Mouse (Mus musculus): ENCODE measurements around the gene Pa2g4. TPM values are rescaled to one million over a fixed set of nuclear protein-coding genes. Genes with fewer than 3 reads are reported as not detected.

The Pa2g4 gene
- polyA plus RNA-seq, 1 experiment = 69.2 TPM

DNA sequence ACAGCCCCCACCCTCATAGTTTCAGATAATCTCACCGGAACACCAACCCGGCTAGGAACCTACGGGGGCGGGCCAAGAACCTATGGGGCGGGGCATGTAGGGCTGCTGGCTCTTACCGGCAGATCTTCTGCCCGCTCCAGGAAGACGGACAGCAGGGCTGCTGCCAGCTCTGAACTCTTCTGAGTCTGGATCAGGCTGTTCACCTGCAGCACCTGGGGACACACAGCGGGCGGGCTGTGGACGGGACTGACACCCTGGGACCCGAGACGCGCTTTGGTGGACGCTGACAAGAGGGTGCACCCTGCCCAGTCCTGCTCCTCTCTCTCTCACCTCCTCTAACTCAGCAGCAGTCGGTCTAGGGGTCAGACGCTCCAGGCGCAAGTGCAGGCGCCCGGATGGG is 49.8 kb downstream of the Pa2g4 start:
- Histone ChIP-seq H3K4me3 (replicated peaks; ENCODE audit: insufficient read depth, low read depth, low read length) (no peak overlapping the region), H3K27ac (ENCODE audit: insufficient read depth, low read length) (no peak overlapping the region), H3K4me1 (ENCODE audit: control insufficient read depth, insufficient read depth, low read length) (peaks cover 5% of the 10 kb centered on the region; the same call in 1 of the 2 replicates), H3K27me3 (ENCODE audit: control insufficient read depth, insufficient read depth, low read length) (no peaks in the 10 kb centered on the region)
- TF ChIP-seq POLR2A (IDR thresholded peaks at IDR 0.05; ENCODE audit: borderline replicate concordance, insufficient read depth, low read length) = no peak
- no peak for TF ChIP-seq CTCF (IDR thresholded peaks at IDR 0.05; ENCODE audit: borderline replicate concordance, insufficient read depth, low read depth, low read length)
- WGBS = 53% methylated on average over 20 of the region's 20 CpGs
- no peak for DNase-seq

DNA sequence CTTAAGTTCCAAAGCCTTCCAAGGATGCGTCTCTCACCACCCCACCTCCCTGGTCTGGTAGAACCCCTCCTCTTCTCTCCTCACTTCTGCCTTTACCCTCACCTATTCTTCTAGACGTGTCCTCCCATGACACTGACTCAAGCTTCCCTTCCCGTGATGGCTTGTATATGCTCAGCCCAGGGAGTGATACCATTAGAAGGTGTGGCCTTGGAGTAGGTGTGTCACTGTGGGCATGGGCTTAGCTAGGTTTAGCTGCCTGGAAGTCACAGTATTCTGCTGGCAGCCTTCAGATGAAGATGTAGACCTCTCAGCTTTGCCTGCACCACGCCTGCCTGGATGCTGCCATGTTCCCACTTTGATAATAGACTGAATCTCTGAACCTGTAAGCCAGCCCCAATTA is 50.7 kb downstream of the Pa2g4 start:
- WGBS = 87% methylated on average over 4 of the region's 4 CpGs
- DNase-seq = no peak
- no peak overlapping the region for H3K4me3 ChIP-seq (replicated peaks; ENCODE audit: insufficient read depth, low read depth, low read length)
- no peak for TF ChIP-seq POLR2A (IDR thresholded peaks at IDR 0.05; ENCODE audit: borderline replicate concordance, insufficient read depth, low read length)
- no peak for TF ChIP-seq CTCF (IDR thresholded peaks at IDR 0.05; ENCODE audit: borderline replicate concordance, insufficient read depth, low read depth, low read length)
- H3K27ac ChIP-seq (ENCODE audit: insufficient read depth, low read length) = no peak overlapping the region
- H3K4me1 ChIP-seq (ENCODE audit: control insufficient read depth, insufficient read depth, low read length) = peaks cover 5% of the 10 kb centered on the region; the same call in 1 of the 2 replicates
- H3K27me3 ChIP-seq (ENCODE audit: control insufficient read depth, insufficient read depth, low read length) = no peaks in the 10 kb centered on the region

DNA sequence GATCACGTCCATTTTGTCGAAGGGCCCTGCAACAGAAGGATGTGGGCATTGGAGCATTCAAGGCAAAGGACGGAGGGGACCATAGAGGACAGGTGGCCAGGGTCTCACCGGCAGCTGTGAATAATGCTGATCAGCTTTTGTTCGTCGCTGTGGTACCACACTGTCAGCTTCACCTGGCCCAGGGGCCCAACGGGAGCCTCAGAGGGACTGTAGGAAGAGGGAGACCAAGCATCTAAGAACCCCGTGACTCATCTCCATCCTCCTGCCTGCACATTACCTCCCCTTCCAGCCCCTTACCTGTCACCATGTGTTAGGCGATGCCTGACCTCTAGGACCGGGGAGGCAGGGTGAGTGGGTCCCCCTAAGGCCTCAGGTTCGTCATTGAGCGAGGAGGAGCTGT is 54.0 kb downstream of the Pa2g4 start:
- no peak overlapping the region for H3K27ac ChIP-seq (ENCODE audit: insufficient read depth, low read length)
- WGBS = 86% methylated on average over 12 of the region's 12 CpGs
- H3K4me3 ChIP-seq (replicated peaks; ENCODE audit: insufficient read depth, low read depth, low read length) = no peak overlapping the region
- no peak for TF ChIP-seq CTCF (IDR thresholded peaks at IDR 0.05; ENCODE audit: borderline replicate concordance, insufficient read depth, low read depth, low read length)
- no peak for TF ChIP-seq POLR2A (IDR thresholded peaks at IDR 0.05; ENCODE audit: borderline replicate concordance, insufficient read depth, low read length)
- no peaks in the 10 kb centered on the region for H3K27me3 ChIP-seq (ENCODE audit: control insufficient read depth, insufficient read depth, low read length)
- no peaks in the 10 kb centered on the region for H3K4me1 ChIP-seq (ENCODE audit: control insufficient read depth, insufficient read depth, low read length)
- DNase-seq = no peak

DNA sequence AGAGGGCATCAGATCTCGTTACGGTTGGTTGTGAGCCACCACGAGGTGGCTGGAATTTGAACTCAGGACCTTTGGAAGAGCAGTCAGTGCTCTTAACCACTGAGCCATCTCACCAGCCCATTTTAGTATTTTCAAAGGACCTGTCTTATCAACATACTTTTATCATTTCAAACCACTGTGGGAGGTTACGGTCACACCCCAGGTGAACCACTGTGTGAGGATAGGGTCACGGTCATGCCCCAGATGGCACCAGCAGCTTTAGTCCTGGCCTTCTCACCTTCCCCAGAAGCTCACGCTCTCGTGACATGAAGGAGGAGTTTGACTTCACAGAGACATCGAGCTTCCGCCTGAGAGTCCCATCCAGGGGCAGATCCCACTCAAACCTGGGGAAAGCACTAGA is 54.6 kb downstream of the Pa2g4 start:
- 90% methylated on average over 9 of the region's 9 CpGs for WGBS

DNA sequence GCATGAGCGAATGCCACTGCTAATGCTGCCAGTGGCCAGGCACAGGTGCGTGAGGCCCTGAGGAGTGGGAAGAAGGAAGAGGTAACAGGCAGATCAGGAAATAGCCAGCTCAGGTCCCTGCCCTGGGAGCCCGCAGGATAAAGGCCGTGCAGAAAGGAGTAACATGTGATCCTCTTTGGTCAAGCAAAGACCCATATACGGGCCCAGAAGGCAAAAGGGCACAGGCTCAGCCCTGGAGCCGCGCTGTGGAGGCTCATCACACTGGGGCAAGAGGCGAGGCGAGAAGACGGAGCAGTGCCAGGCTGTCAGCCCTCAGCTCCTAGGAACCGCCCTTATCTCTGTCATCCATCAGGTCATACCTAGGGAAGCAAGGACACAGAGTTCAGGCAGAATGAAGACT is 55.5 kb downstream of the Pa2g4 start:
- no peak for DNase-seq
- 88% methylated on average over 11 of the region's 11 CpGs for WGBS
- no peaks in the 10 kb centered on the region for H3K4me1 ChIP-seq (ENCODE audit: control insufficient read depth, insufficient read depth, low read length)

More for the DNA sequence above, 54.6 kb downstream of the Pa2g4 start:
- no peak for TF ChIP-seq CTCF (IDR thresholded peaks at IDR 0.05; ENCODE audit: borderline replicate concordance, insufficient read depth, low read depth, low read length)
- no peak for TF ChIP-seq POLR2A (IDR thresholded peaks at IDR 0.05; ENCODE audit: borderline replicate concordance, insufficient read depth, low read length)
- no peaks in the 10 kb centered on the region for H3K4me1 ChIP-seq (ENCODE audit: control insufficient read depth, insufficient read depth, low read length)
- no peak overlapping the region for H3K27ac ChIP-seq (ENCODE audit: insufficient read depth, low read length)
- H3K27me3 ChIP-seq (ENCODE audit: control insufficient read depth, insufficient read depth, low read length) = no peaks in the 10 kb centered on the region
- DNase-seq = no peak
- no peak overlapping the region for H3K4me3 ChIP-seq (replicated peaks; ENCODE audit: insufficient read depth, low read depth, low read length)

DNA sequence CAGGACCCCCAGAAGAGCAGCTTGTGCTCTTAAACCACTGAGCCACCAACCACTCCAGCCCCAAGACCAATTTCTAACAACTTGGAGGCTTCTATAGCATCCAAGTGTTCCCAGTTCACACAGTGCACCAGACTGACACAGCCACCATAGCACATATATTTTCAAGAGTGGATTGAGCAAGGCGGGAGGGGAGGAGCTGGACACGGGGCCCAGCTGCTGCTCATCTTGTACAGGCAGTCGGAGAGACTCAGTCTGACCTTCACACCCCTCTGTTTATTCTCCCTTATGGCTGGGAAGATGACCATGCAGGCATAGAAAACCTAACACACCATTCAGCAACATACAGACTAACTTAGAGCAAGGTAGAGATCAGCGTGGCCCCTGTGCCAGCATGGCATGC is 56.0 kb downstream of the Pa2g4 start:
- Histone ChIP-seq H3K4me3 (replicated peaks; ENCODE audit: insufficient read depth, low read depth, low read length) (no peak overlapping the region), H3K27me3 (ENCODE audit: control insufficient read depth, insufficient read depth, low read length) (no peaks in the 10 kb centered on the region), H3K4me1 (ENCODE audit: control insufficient read depth, insufficient read depth, low read length) (0 out of 2 replicates have a peak, but pooled peaks cover under 1% of the 10 kb centered on the region), H3K27ac (ENCODE audit: insufficient read depth, low read length) (no peak overlapping the region)
- WGBS = 83% methylated on average over 4 of the region's 4 CpGs
- TF ChIP-seq POLR2A (IDR thresholded peaks at IDR 0.05; ENCODE audit: borderline replicate concordance, insufficient read depth, low read length) = no peak
- TF ChIP-seq CTCF (IDR thresholded peaks at IDR 0.05; ENCODE audit: borderline replicate concordance, insufficient read depth, low read depth, low read length) = no peak
- no peak for DNase-seq

More for the DNA sequence above, 55.5 kb downstream of the Pa2g4 start:
- Histone ChIP-seq H3K4me3 (replicated peaks; ENCODE audit: insufficient read depth, low read depth, low read length) (no peak overlapping the region), H3K27me3 (ENCODE audit: control insufficient read depth, insufficient read depth, low read length) (no peaks in the 10 kb centered on the region), H3K27ac (ENCODE audit: insufficient read depth, low read length) (no peak overlapping the region)
- no peak for TF ChIP-seq CTCF (IDR thresholded peaks at IDR 0.05; ENCODE audit: borderline replicate concordance, insufficient read depth, low read depth, low read length)
- no peak for TF ChIP-seq POLR2A (IDR thresholded peaks at IDR 0.05; ENCODE audit: borderline replicate concordance, insufficient read depth, low read length)

DNA sequence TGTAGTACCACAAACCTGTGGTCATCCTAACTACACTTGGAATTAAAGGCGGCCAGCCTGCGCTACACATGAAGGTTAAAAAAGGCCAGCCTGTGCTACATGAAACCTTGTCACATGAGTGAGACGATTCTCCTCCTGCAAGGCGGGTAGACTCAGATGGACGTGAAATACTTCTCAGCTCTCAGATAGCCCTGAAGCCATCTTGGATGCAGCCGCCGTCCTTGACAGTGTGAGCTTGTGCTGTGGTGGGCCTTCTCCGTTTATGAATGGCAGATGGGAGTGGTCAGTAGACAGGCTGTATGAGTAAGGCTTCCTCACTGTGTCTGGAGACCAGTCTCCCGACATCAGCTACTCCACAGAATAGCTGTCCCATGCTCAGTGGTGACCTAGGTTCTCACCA is 56.6 kb downstream of the Pa2g4 start:
- Histone ChIP-seq H3K27ac (ENCODE audit: insufficient read depth, low read length) (no peak overlapping the region), H3K4me1 (ENCODE audit: control insufficient read depth, insufficient read depth, low read length) (0 out of 2 replicates have a peak, but pooled peaks cover 4% of the 10 kb centered on the region), H3K27me3 (ENCODE audit: control insufficient read depth, insufficient read depth, low read length) (no peaks in the 10 kb centered on the region), H3K4me3 (replicated peaks; ENCODE audit: insufficient read depth, low read depth, low read length) (no peak overlapping the region)
- DNase-seq = no peak
- 86% methylated on average over 9 of the region's 9 CpGs for WGBS
- TF ChIP-seq POLR2A (IDR thresholded peaks at IDR 0.05; ENCODE audit: borderline replicate concordance, insufficient read depth, low read length) (no peak), CTCF (IDR thresholded peaks at IDR 0.05; ENCODE audit: borderline replicate concordance, insufficient read depth, low read depth, low read length) (no peak)

DNA sequence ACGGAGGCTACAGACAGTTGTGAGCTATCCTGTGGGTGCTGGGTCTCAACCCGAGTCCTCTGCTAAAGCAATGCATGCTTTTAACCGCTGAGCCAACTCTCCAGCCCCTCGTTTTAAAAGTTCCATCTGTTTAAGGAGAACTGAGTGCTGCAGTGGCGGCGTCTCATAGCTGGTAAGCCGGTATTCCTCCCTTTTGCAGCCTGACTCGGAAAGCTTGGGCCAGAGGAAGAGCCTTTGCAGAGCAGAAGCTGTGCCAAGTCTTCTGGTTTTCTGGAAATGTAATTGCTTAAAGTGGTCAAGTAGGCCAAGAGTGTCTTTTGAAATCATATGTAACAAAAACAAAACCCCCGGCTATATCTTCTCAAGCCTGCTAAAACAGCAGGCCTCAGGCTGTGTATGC is 57.5 kb downstream of the Pa2g4 start:
- no peak for DNase-seq
- no peak overlapping the region for H3K27ac ChIP-seq (ENCODE audit: insufficient read depth, low read length)
- TF ChIP-seq POLR2A (IDR thresholded peaks at IDR 0.05; ENCODE audit: borderline replicate concordance, insufficient read depth, low read length) = no peak
- TF ChIP-seq CTCF (IDR thresholded peaks at IDR 0.05; ENCODE audit: borderline replicate concordance, insufficient read depth, low read depth, low read length) = no peak
- 0 out of 2 replicates have a peak, but pooled peaks cover 4% of the 10 kb centered on the region for H3K4me1 ChIP-seq (ENCODE audit: control insufficient read depth, insufficient read depth, low read length)
- whole genome bisulfite sequencing = 72% methylated on average over 9 of the region's 9 CpGs
- H3K27me3 ChIP-seq (ENCODE audit: control insufficient read depth, insufficient read depth, low read length) = no peaks in the 10 kb centered on the region
- no peak overlapping the region for H3K4me3 ChIP-seq (replicated peaks; ENCODE audit: insufficient read depth, low read depth, low read length)

Other genes starting within 250 kb of the Pa2g4 start
- gene Cnpy2, start 243.5 kb downstream of the Pa2g4 start, polyA plus RNA-seq (2012; rRNA removed) = 65.3 and 65.4 TPM in 2 replicates
- 251 and 252 TPM in 2 replicates for gene Cs, start 228.3 kb downstream of the Pa2g4 start, polyA plus RNA-seq (2012; rRNA removed)
- gene Coq10a, start 197.0 kb downstream of the Pa2g4 start, polyA plus RNA-seq (2012; rRNA removed) = 115 and 117 TPM in 2 replicates
- 40.6 and 41.6 TPM in 2 replicates for gene Ankrd52, start 188.9 kb downstream of the Pa2g4 start, polyA plus RNA-seq (2012; rRNA removed)
- gene Slc39a5, start 164.8 kb downstream of the Pa2g4 start, polyA plus RNA-seq (2012; rRNA removed) = 0.13 TPM in 1 of 2 replicates, not detected in the other
- gene Nabp2, start 154.5 kb downstream of the Pa2g4 start, polyA plus RNA-seq (2012; rRNA removed) = 78.9 and 83.6 TPM in 2 replicates
- gene Rnf41, start 154.3 kb downstream of the Pa2g4 start, polyA plus RNA-seq (2012; rRNA removed) = 88.0 and 90.5 TPM in 2 replicates
- gene Smarcc2, start 106.7 kb downstream of the Pa2g4 start, polyA plus RNA-seq (2012; rRNA removed) = 239 and 260 TPM in 2 replicates
- gene Myl6, start 71.8 kb downstream of the Pa2g4 start, polyA plus RNA-seq (2012; rRNA removed) = 1,381 and 1,434 TPM in 2 replicates
- 28.9 and 36.1 TPM in 2 replicates for gene Myl6b, start 67.3 kb downstream of the Pa2g4 start, polyA plus RNA-seq (2012; rRNA removed)
- 36.3 and 37.3 TPM in 2 replicates for gene Esyt1, start 40.1 kb downstream of the Pa2g4 start, polyA plus RNA-seq (2012; rRNA removed)
- gene Zc3h10, start 18.2 kb downstream of the Pa2g4 start, polyA plus RNA-seq (2012; rRNA removed) = 15.4 and 18.7 TPM in 2 replicates
- gene Rpl41, start 16.7 kb downstream of the Pa2g4 start, polyA plus RNA-seq (2012; rRNA removed) = 1,271 and 1,490 TPM in 2 replicates
- gene Erbb3, start 23.7 kb upstream of the Pa2g4 start, polyA plus RNA-seq (2012; rRNA removed) = 9.4 and 11.1 TPM in 2 replicates
- 303 and 334 TPM in 2 replicates for gene Rps26, start 60.8 kb upstream of the Pa2g4 start, polyA plus RNA-seq (2012; rRNA removed)
- 8.5 and 9.6 TPM in 2 replicates for gene Ikzf4, start 80.0 kb upstream of the Pa2g4 start, polyA plus RNA-seq (2012; rRNA removed)
- gene Suox, start 108.1 kb upstream of the Pa2g4 start, polyA plus RNA-seq (2012; rRNA removed) = 15.6 and 17.9 TPM in 2 replicates
- 132 and 133 TPM in 2 replicates for gene Rab5b, start 130.3 kb upstream of the Pa2g4 start, polyA plus RNA-seq (2012; rRNA removed)
- gene Pmel, start 138.2 kb upstream of the Pa2g4 start, polyA plus RNA-seq (2012; rRNA removed) = 1.00 and 1.5 TPM in 2 replicates
- 3.8 and 3.9 TPM in 2 replicates for gene Cdk2, start 139.0 kb upstream of the Pa2g4 start, polyA plus RNA-seq (2012; rRNA removed)
- gene Dgka, start 178.9 kb upstream of the Pa2g4 start, polyA plus RNA-seq (2012; rRNA removed) = 16.0 and 17.1 TPM in 2 replicates
- gene Pym1, start 181.9 kb upstream of the Pa2g4 start, polyA plus RNA-seq (2012; rRNA removed) = 37.2 and 39.7 TPM in 2 replicates
- 0.61 and 0.70 TPM in 2 replicates for gene Mmp19, start 224.9 kb upstream of the Pa2g4 start, polyA plus RNA-seq (2012; rRNA removed)
- 22.4 and 24.1 TPM in 2 replicates for gene Dnajc14, start 238.1 kb upstream of the Pa2g4 start, polyA plus RNA-seq (2012; rRNA removed)
- gene Tmem198b, start 238.4 kb upstream of the Pa2g4 start, polyA plus RNA-seq (2012; rRNA removed) = 26.4 and 26.6 TPM in 2 replicates

All from cerebellum, adult 2 months (tissue).